Mouse (Mus musculus): ENCODE measurements around the gene Cnn1. TPM values are rescaled to one million over a fixed set of nuclear protein-coding genes. Genes with fewer than 3 reads are reported as not detected.
"Not testable (repeated sequence)": the region's sequence is repeated elsewhere in the genome, so short reads cannot be mapped to it uniquely, and the experiment has no call there.

Cnn1 gene
- polyA plus RNA-seq, 1 experiment from 2014 or later, result 0.80 TPM

GRCm38 (mm10) chr9:22058011-22058424 is 41.0 kb upstream of the Cnn1 start:
- Histone ChIP-seq H3K27ac (no peak overlapping the region), H3K9ac (no peak overlapping the region), H3K36me3 (peaks cover 55% of the 10 kb centered on the region), H3K4me1 (peaks cover 20% of the 10 kb centered on the region), H3K4me3 (no peak overlapping the region), H3K9me3 (replicated peaks) (no peaks in the 10 kb centered on the region), H3K4me2 (no peak overlapping the region), H3K27me3 (replicated peaks) (peaks cover 40% of the 10 kb centered on the region)
- 76% methylated on average over 9 of the region's 9 CpGs for WGBS (ENCODE audit: insufficient replicate concordance)
- no peak for ATAC-seq

GRCm38 (mm10) chr9:22061339-22061738 is 37.7 kb upstream of the Cnn1 start:
- WGBS (ENCODE audit: insufficient replicate concordance), result 85% methylated on average over 2 of the region's 2 CpGs
- Histone ChIP-seq H3K9ac (no peak overlapping the region), H3K4me3 (no peak overlapping the region), H3K27ac (no peak overlapping the region), H3K36me3 (peaks cover 86% of the 10 kb centered on the region), H3K4me1 (peaks cover 2% of the 10 kb centered on the region; the same call in 1 of the 2 replicates), H3K4me2 (no peak overlapping the region), H3K27me3 (replicated peaks) (0 out of 2 replicates have a peak, but pooled peaks cover 6% of the 10 kb centered on the region), H3K9me3 (replicated peaks) (no peaks in the 10 kb centered on the region)
- no peak for ATAC-seq

- H3K36me3 ChIP-seq, result peaks cover 82% of the 10 kb centered on the region
- peaks cover under 1% of the 10 kb centered on the region for H3K4me1 ChIP-seq
- H3K9me3 ChIP-seq (replicated peaks), result no peaks in the 10 kb centered on the region
- H3K4me3 ChIP-seq, result no peak overlapping the region
- ATAC-seq, result no peak
- no peaks in the 10 kb centered on the region for H3K27me3 ChIP-seq (replicated peaks)
- no peak overlapping the region for H3K9ac ChIP-seq
- H3K27ac ChIP-seq, result no peak overlapping the region
- WGBS (ENCODE audit: insufficient replicate concordance), result 72% methylated on average over 3 of the region's 3 CpGs
- no peak overlapping the region for H3K4me2 ChIP-seq
Measured at GRCm38 (mm10) chr9:22064341-22064740, 34.7 kb upstream of the Cnn1 start.

GRCm38 (mm10) chr9:22065642-22066041 is 33.4 kb upstream of the Cnn1 start:
- H3K27me3 ChIP-seq (replicated peaks), result no peaks in the 10 kb centered on the region
- H3K9me3 ChIP-seq (replicated peaks), result no peaks in the 10 kb centered on the region
- 84% methylated on average over 11 of the region's 11 CpGs for WGBS (ENCODE audit: insufficient replicate concordance)
- H3K27ac ChIP-seq, result 0 out of 2 replicates have a peak overlapping the region, but pooled peaks have one; percentile 28
- H3K4me1 ChIP-seq, result peaks cover 13% of the 10 kb centered on the region
- peaks cover 76% of the 10 kb centered on the region for H3K36me3 ChIP-seq
- no peak overlapping the region for H3K9ac ChIP-seq
- peak; percentile 6; the same call in 1 of the 2 replicates for ATAC-seq
- H3K4me2 ChIP-seq, result no peak overlapping the region
- no peak overlapping the region for H3K4me3 ChIP-seq

- no peak overlapping the region for H3K4me2 ChIP-seq
- H3K4me3 ChIP-seq, result no peak overlapping the region
- no peak for ATAC-seq
- 64% methylated on average over 3 of the region's 3 CpGs for WGBS (ENCODE audit: insufficient replicate concordance)
- H3K27me3 ChIP-seq (replicated peaks), result no peaks in the 10 kb centered on the region
- no peak overlapping the region for H3K27ac ChIP-seq
- H3K4me1 ChIP-seq, result peaks cover 13% of the 10 kb centered on the region
- no peaks in the 10 kb centered on the region for H3K9me3 ChIP-seq (replicated peaks)
- peaks cover 68% of the 10 kb centered on the region for H3K36me3 ChIP-seq
- H3K9ac ChIP-seq, result no peak overlapping the region
Measured at GRCm38 (mm10) chr9:22066433-22066832, 32.6 kb upstream of the Cnn1 start.

- no peak overlapping the region for H3K27ac ChIP-seq
- H3K36me3 ChIP-seq, result peaks cover 64% of the 10 kb centered on the region
Measured at GRCm38 (mm10) chr9:22067195-22067594, 31.8 kb upstream of the Cnn1 start.

GRCm38 (mm10) chr9:22069881-22070553 is 29.0 kb upstream of the Cnn1 start:
- Histone ChIP-seq H3K4me2 (peak overlapping the region; percentile 78), H3K4me1 (peaks cover 16% of the 10 kb centered on the region), H3K4me3 (peak overlapping the region; percentile 90), H3K36me3 (peaks cover 63% of the 10 kb centered on the region), H3K9ac (peak overlapping the region; percentile 90), H3K27me3 (replicated peaks) (no peaks in the 10 kb centered on the region), H3K9me3 (replicated peaks) (no peaks in the 10 kb centered on the region), H3K27ac (peak overlapping the region; percentile 95)
- no peak for ATAC-seq
- 71% methylated on average over 4 of the region's 4 CpGs for WGBS (ENCODE audit: insufficient replicate concordance)

More at GRCm38 (mm10) chr9:22067195-22067594, 31.8 kb upstream of the Cnn1 start:
- Histone ChIP-seq H3K4me3 (no peak overlapping the region), H3K4me1 (peaks cover 16% of the 10 kb centered on the region), H3K27me3 (replicated peaks) (no peaks in the 10 kb centered on the region), H3K4me2 (no peak overlapping the region), H3K9ac (no peak overlapping the region), H3K9me3 (replicated peaks) (no peaks in the 10 kb centered on the region)
- no peak for ATAC-seq
- WGBS (ENCODE audit: insufficient replicate concordance), result 71% methylated on average over 5 of the region's 5 CpGs

GRCm38 (mm10) chr9:22070791-22071573 is 28.0 kb upstream of the Cnn1 start, which contains the start of the genes Gm49318 and Zfp653:
TSS of gene Gm49318 (minus strand) at chr9:22071259.
TSS of gene Zfp653 (minus strand) at chr9:22071376.
- peak within 1 kb of the TSS; percentile 90 for H3K9ac ChIP-seq
- H3K4me3 ChIP-seq, result peak within 1 kb of the TSS; percentile 90
- peak; percentile 95 for ATAC-seq
- no peaks in the 10 kb centered on the region for H3K9me3 ChIP-seq (replicated peaks)
- peak within 1 kb of the TSS; percentile 95 for H3K27ac ChIP-seq
- H3K4me1 ChIP-seq, result peaks cover 16% of the 10 kb centered on the region
- WGBS (ENCODE audit: insufficient replicate concordance), result under 1% methylated on average over 71 of the region's 87 CpGs
- peak within 1 kb of the TSS; percentile 78 for H3K4me2 ChIP-seq
- no peaks in the 10 kb centered on the region for H3K27me3 ChIP-seq (replicated peaks)
- H3K36me3 ChIP-seq, result peaks cover 58% of the 10 kb centered on the region

GRCm38 (mm10) chr9:22072276-22072675 is 26.7 kb upstream of the Cnn1 start:
- Histone ChIP-seq H3K4me1 (peaks cover 16% of the 10 kb centered on the region), H3K9ac (no peak overlapping the region), H3K36me3 (peaks cover 61% of the 10 kb centered on the region), H3K4me3 (no peak overlapping the region), H3K27me3 (replicated peaks) (no peaks in the 10 kb centered on the region), H3K4me2 (0 out of 2 replicates have a peak overlapping the region, but pooled peaks have one; percentile 78), H3K9me3 (replicated peaks) (no peaks in the 10 kb centered on the region), H3K27ac (no peak overlapping the region)
- WGBS (ENCODE audit: insufficient replicate concordance), result 95% methylated on average over 4 of the region's 4 CpGs
- ATAC-seq, result no peak

- H3K27me3 ChIP-seq (replicated peaks); H3K9ac ChIP-seq; ATAC-seq; H3K4me1 ChIP-seq; H3K9me3 ChIP-seq (replicated peaks); H3K27ac ChIP-seq; H3K4me2 ChIP-seq; H3K4me3 ChIP-seq: not testable (repeated sequence)
- peaks cover 71% of the 10 kb centered on the region for H3K36me3 ChIP-seq
- WGBS (ENCODE audit: insufficient replicate concordance), result 67% methylated on average over 5 of the region's 5 CpGs
Measured at GRCm38 (mm10) chr9:22075778-22076177, 23.2 kb upstream of the Cnn1 start.

GRCm38 (mm10) chr9:22076223-22076622 is 22.8 kb upstream of the Cnn1 start:
- no peak overlapping the region for H3K4me3 ChIP-seq
- 0 out of 2 replicates have a peak, but pooled peaks cover 3% of the 10 kb centered on the region for H3K4me1 ChIP-seq
- WGBS (ENCODE audit: insufficient replicate concordance), result 89% methylated on average over 23 of the region's 23 CpGs
- H3K36me3 ChIP-seq, result peaks cover 71% of the 10 kb centered on the region
- no peak overlapping the region for H3K9ac ChIP-seq
- no peaks in the 10 kb centered on the region for H3K27me3 ChIP-seq (replicated peaks)
- no peak for ATAC-seq
- H3K27ac ChIP-seq, result no peak overlapping the region
- H3K4me2 ChIP-seq, result no peak overlapping the region
- no peaks in the 10 kb centered on the region for H3K9me3 ChIP-seq (replicated peaks)

- H3K9ac ChIP-seq, result peak overlapping the region; percentile 83
- H3K27me3 ChIP-seq (replicated peaks), result no peaks in the 10 kb centered on the region
- peaks cover 21% of the 10 kb centered on the region for H3K36me3 ChIP-seq
- WGBS (ENCODE audit: insufficient replicate concordance), result 23% methylated on average over 4 of the region's 4 CpGs
- H3K27ac ChIP-seq, result 0 out of 2 replicates have a peak overlapping the region, but pooled peaks have one; percentile 61
- H3K4me1 ChIP-seq, result peaks cover 25% of the 10 kb centered on the region
- no peaks in the 10 kb centered on the region for H3K9me3 ChIP-seq (replicated peaks)
- peak overlapping the region; percentile 90 for H3K4me2 ChIP-seq
- ATAC-seq, result no peak
- peak overlapping the region; percentile 84 for H3K4me3 ChIP-seq
Measured at GRCm38 (mm10) chr9:22084667-22085021, 14.4 kb upstream of the Cnn1 start.

All from liver, embryonic 12.5 days (tissue).